Mouse (Mus musculus) midbrain, postnatal 0 days (tissue): ENCODE measurements around the gene 4933430I17Rik. TPM values are rescaled to one million over a fixed set of nuclear protein-coding genes. Genes with fewer than 3 reads are reported as not detected.

ENCODE experiments used
- ATAC-seq: fragments of 200-750 bp; cut with Nextera tagmentation; 2 replicates; pipeline ENCODE4 v1.8.0; 2017; ENCODE audit warnings: moderate number of reproducible peaks, mild to moderate bottlenecking, moderate TSS enrichment, moderate library complexity; ENCODE audit not compliant: low FRiP score
- DNase-seq: peaks from one replicate; pipeline ENCODE4 v3.0.0-alpha.2; 2015; ENCODE audit warnings: low spot score
- H3K27ac ChIP-seq: fragments of 300-500 bp; sonication (generic); 2 replicates; pipeline ENCODE4 v1.5.1; 2014; ENCODE audit warnings: low read depth, mild to moderate bottlenecking, low read length, mixed read lengths
- H3K27me3 ChIP-seq: fragments of 300-500 bp; sonication (generic); 2 replicates; pipeline ENCODE4 v1.6.1; 2014; ENCODE audit warnings: low read length, control low read depth, mixed read lengths; ENCODE audit not compliant: insufficient read depth
- H3K36me3 ChIP-seq: fragments of 300-500 bp; sonication (generic); 2 replicates; pipeline ENCODE4 v1.6.1; 2014; ENCODE audit warnings: low read length, control low read depth, mixed read lengths; ENCODE audit not compliant: insufficient read depth
- H3K4me1 ChIP-seq: fragments of 300-500 bp; sonication (generic); 2 replicates; pipeline ENCODE4 v1.6.1; 2014; ENCODE audit warnings: mild to moderate bottlenecking, control low read depth, antibody characterized with exemption, low read length, mixed read lengths; ENCODE audit not compliant: insufficient read depth
- H3K4me2 ChIP-seq: fragments of 300-500 bp; sonication (generic); 2 replicates; pipeline ENCODE4 v1.6.1; 2014; ENCODE audit warnings: low read depth, mild to moderate bottlenecking, low read length, mixed read lengths; ENCODE audit not compliant: poor library complexity, severe bottlenecking
- H3K4me3 ChIP-seq: fragments of 300-500 bp; sonication (generic); 2 replicates; pipeline ENCODE4 v1.5.1; 2014; ENCODE audit warnings: low read depth, mild to moderate bottlenecking, low read length, moderate library complexity
- H3K9ac ChIP-seq: fragments of 300-500 bp; sonication (generic); replicated peaks from 2 replicates; pipeline ENCODE4 v1.6.1; 2014; ENCODE audit warnings: mild to moderate bottlenecking, low read length, moderate library complexity, mixed read lengths; ENCODE audit not compliant: poor library complexity, severe bottlenecking
- H3K9me3 ChIP-seq: fragments of 300-500 bp; sonication (generic); 2 replicates; pipeline ENCODE4 v1.6.1; 2016; ENCODE audit warnings: low read length, control low read depth
- CTCF ChIP-seq: IDR thresholded peaks from 2 replicates; pipeline ENCODE4 v1.5.1; 2016; ENCODE audit warnings: antibody characterized with exemption, mild to moderate bottlenecking
- WGBS: fragments of 180-500 bp; shearing (Covaris S2); extraction: QIAGEN DNeasy Blood & Tissue Kit; methylation state at CpG from one replicate; pipeline ENCODE4 v1.1.7; 2014; 5-methylcytosine and 5-hydroxymethylcytosine counted together
- polyA plus RNA-seq: library from polyadenylated mRNA; unstranded; fragments of >200 nt; fragmentation: Nextera tagmentation; extraction: Ambion mirVana; gene quantifications from 2 replicates; pipeline ENCODE4 v1.2.1, GENCODE M21; 2015
- total RNA-seq: library from RNA; depleted of rRNA; stranded (reverse); fragments of >200 nt; gene quantifications from 2 replicates; pipeline ENCODE4 v1.2.3, GENCODE M21; 2014

4933430I17Rik gene
- total and polyA plus RNA-seq, 2 experiments from 2014 or later = 0.38 to 0.80 TPM

DNA sequence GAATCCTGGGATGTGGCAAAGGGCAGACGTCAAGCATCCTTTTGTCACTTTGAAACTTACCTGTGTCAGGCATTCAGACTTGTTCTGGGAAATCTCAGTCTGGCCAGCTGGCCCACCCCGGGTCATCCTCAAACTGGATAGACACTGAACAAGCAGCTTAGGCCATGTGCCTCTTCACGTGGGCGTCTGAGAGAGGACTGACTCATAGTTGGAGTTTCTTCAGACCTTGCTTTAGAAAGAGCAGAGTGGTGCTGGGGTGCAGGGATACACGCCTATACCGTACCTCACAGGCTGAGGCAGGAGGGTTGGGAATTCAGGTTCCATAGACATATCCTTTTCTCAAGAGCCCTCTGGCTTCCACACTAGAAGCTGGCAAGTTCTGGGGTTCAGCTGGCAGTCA lies 18.6 kb downstream of the 4933430I17Rik start:
- Histone ChIP-seq H3K36me3 (no peaks in the 10 kb centered on the region), H3K9me3 (no peaks in the 10 kb centered on the region), H3K27me3 (no peaks in the 10 kb centered on the region), H3K4me3 (no peak overlapping the region), H3K4me2 (no peak overlapping the region), H3K27ac (no peak overlapping the region), H3K4me1 (no peaks in the 10 kb centered on the region), H3K9ac (no peak overlapping the region)
- no peak for DNase-seq
- WGBS = 87% methylated on average over 6 of the region's 6 CpGs
- TF ChIP-seq CTCF = no peak
- ATAC-seq = no peak

DNA sequence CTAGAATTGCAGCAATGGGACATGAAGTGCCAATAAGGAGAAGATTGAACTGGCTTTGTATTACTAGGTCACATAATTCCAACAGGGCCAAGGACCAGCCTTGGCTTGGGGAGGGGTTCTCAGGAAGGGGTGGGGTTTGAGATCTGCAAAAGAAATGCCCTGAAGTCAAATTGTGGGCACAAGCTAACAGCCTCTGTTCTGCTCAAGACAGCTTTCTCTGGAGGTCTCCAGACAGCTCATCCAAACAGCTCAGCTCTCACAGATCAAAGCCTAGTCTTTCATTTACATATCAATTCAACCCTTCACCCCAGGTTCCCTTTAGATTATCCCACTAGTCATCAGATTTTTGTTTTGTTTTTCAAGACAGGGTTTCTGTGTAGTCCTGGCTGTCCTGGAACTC lies 19.6 kb downstream of the 4933430I17Rik start:
- H3K4me1 ChIP-seq = no peaks in the 10 kb centered on the region

GRCm38 (mm10) chr4:62551966-62552365 lies 26.8 kb downstream of the 4933430I17Rik start:
- WGBS = 89% methylated on average over 7 of the region's 7 CpGs
- H3K36me3 ChIP-seq = no peaks in the 10 kb centered on the region
- no peaks in the 10 kb centered on the region for H3K9me3 ChIP-seq
- no peaks in the 10 kb centered on the region for H3K4me1 ChIP-seq
- H3K4me3 ChIP-seq = no peak overlapping the region
- no peaks in the 10 kb centered on the region for H3K27me3 ChIP-seq
- DNase-seq (no peak), ATAC-seq (no peak)
- no peak overlapping the region for H3K27ac ChIP-seq
- no peak overlapping the region for H3K4me2 ChIP-seq
- no peak overlapping the region for H3K9ac ChIP-seq
- TF ChIP-seq CTCF = no peak

More for the DNA sequence above, 19.6 kb downstream of the 4933430I17Rik start:
- ATAC-seq (no peak), DNase-seq (no peak)
- Histone ChIP-seq H3K4me3 (no peak overlapping the region), H3K27me3 (no peaks in the 10 kb centered on the region), H3K9ac (no peak overlapping the region), H3K9me3 (no peaks in the 10 kb centered on the region), H3K4me2 (no peak overlapping the region), H3K27ac (no peak overlapping the region), H3K36me3 (no peaks in the 10 kb centered on the region)
- TF ChIP-seq CTCF = no peak

GRCm38 (mm10) chr4:62557436-62557835 lies 32.3 kb downstream of the 4933430I17Rik start:
- Histone ChIP-seq H3K9me3 (no peaks in the 10 kb centered on the region), H3K27ac (no peak overlapping the region), H3K4me1 (no peaks in the 10 kb centered on the region), H3K27me3 (no peaks in the 10 kb centered on the region), H3K9ac (no peak overlapping the region), H3K36me3 (no peaks in the 10 kb centered on the region), H3K4me3 (no peak overlapping the region), H3K4me2 (no peak overlapping the region)
- no peak for TF ChIP-seq CTCF
- ATAC-seq (no peak), DNase-seq (no peak)
- WGBS = 58% methylated on average over 3 of the region's 3 CpGs

DNA sequence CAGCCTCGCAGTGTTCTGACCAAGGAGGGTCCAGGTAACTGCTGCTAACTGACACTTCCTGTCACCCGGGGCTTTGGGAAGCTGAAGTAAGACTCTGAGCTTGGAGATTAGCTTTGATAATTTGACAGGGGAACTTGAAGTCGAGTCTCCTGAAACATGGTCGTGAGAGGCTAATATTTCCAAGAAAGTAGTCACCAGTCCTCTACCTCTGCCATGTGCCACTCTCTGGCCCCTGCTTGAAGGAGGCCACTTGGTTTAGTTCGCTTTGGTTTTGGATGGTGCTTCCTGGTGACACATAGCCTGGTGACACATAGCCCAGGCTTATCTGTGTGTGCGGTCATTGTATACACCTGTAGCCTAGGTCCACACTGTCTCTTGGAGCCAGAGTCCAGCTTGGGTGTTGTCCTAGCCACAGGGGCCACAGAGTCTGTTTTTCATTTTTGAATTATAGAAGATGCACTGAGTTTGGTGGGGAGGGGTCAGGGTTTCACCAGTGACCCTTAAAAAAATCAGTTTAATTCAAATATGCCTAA lies 34.7 kb downstream of the 4933430I17Rik start, which contains the start of gene Rgs3:
TSS of gene Rgs3 (plus strand) at position 51 of the 533 bp plus-strand sequence.
- TF ChIP-seq CTCF = no peak
- Histone ChIP-seq H3K4me3 (no peak within 1 kb of the TSS), H3K27me3 (no peaks in the 10 kb centered on the region), H3K9ac (no peak within 1 kb of the TSS), H3K4me2 (no peak within 1 kb of the TSS), H3K27ac (no peak within 1 kb of the TSS), H3K36me3 (no peaks in the 10 kb centered on the region), H3K4me1 (no peaks in the 10 kb centered on the region), H3K9me3 (no peaks in the 10 kb centered on the region)
- ATAC-seq (no peak), DNase-seq (no peak)
- 64% methylated on average over 6 of the region's 6 CpGs for WGBS

DNA sequence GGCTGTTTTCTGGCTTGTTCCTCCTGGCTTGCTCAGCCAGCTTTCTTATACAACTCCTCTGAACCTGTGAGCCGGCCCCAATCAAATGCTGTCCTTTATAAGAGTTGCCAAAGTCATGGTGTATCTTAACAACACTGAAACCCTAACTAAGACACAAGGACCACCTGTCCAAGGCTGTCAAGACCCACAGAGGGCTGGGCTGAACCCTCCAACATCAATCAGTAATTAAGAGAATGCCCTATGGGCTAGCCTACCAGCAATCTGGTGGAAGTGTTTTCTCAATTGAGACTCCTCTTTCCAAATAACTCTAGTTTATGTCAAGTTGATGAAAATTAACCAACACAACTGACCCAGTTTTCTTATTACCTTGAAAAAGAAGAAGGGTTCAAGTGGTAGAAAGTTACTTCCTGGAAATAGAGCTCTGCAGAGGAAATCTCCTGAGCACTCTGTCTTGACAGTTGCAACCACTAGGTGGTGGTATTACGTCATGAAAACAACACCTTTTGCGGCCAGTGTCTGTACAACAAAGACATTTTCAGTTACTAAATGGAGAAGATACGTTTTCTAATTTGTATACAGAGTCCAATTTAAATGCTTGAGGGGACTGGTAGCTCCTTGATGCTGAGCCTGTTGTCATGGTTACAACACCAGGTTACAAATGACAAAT lies 35.9 kb downstream of the 4933430I17Rik start:
- H3K27me3 ChIP-seq = no peaks in the 10 kb centered on the region
- no peak overlapping the region for H3K27ac ChIP-seq
- H3K4me2 ChIP-seq = peak overlapping the region; percentile 10; the same call in 1 of the 2 replicates
- no peak overlapping the region for H3K4me3 ChIP-seq
- 22% methylated on average over 4 of the region's 4 CpGs for WGBS
- H3K9me3 ChIP-seq = no peaks in the 10 kb centered on the region
- peak; percentile 79 for ATAC-seq
- H3K36me3 ChIP-seq = no peaks in the 10 kb centered on the region
- no peak overlapping the region for H3K9ac ChIP-seq
- peak; percentile 94 for TF ChIP-seq CTCF
- DNase-seq = peak; percentile 91
- no peaks in the 10 kb centered on the region for H3K4me1 ChIP-seq
